Mouse (Mus musculus): Measurements from ENCODE around the gene Gm9376. TPM values are rescaled to one million over a fixed set of nuclear protein-coding genes. Genes with fewer than 3 reads are reported as not detected.

Gene Gm9376
- polyA plus RNA-seq, 2 experiments = not detected

GRCm38 (mm10) chr14:118282917-118283316 is 16.2 kb downstream of the Gm9376 start:
- H3K27me3 ChIP-seq (ENCODE audit: control insufficient read depth, insufficient read depth, low read length) = no peaks in the 10 kb centered on the region
- WGBS (ENCODE audit: insufficient replicate concordance) = 64% methylated on average over 14 of the region's 14 CpGs
- H3K4me3 ChIP-seq (ENCODE audit: insufficient read depth in 1 of 2, low read depth in 2 of 2, low read length in 2 of 2) = no peak overlapping the region
- DNase-seq (ENCODE audit: low read depth in 3 of 3, low spot score in 3 of 3) (no peak), ATAC-seq (ENCODE audit: insufficient read depth) (no peak)
- H3K9me3 ChIP-seq (ENCODE audit: control insufficient read depth, low read length) = no peaks in the 10 kb centered on the region
- no peak overlapping the region for H3K27ac ChIP-seq
- 0 out of 4 replicates have a peak, but pooled peaks cover 0 to 2% of the 10 kb centered on the region in 2 experiments for H3K4me1 ChIP-seq (replicated peaks; ENCODE audit: control insufficient read depth in 2 of 2, insufficient read depth in 2 of 2, low read length in 1 of 2)
- no peak for TF ChIP-seq CTCF (IDR thresholded peaks at IDR 0.05; ENCODE audit: low read depth)
- no peak for TF ChIP-seq EP300 (IDR thresholded peaks at IDR 0.05; ENCODE audit: low read depth)
- no peak overlapping the region for H3K9ac ChIP-seq (replicated peaks)
- H3K4me2 ChIP-seq (ENCODE audit: low read depth) = no peak overlapping the region
- no peaks in the 10 kb centered on the region for H3K36me3 ChIP-seq (replicated peaks; ENCODE audit: control insufficient read depth, insufficient read depth, low read depth)

- 61% methylated on average over 2 of the region's 2 CpGs for WGBS (ENCODE audit: insufficient replicate concordance)
- no peaks in the 10 kb centered on the region for H3K4me1 ChIP-seq (replicated peaks; ENCODE audit: control insufficient read depth in 2 of 2, insufficient read depth in 2 of 2, low read length in 1 of 2)
- no peak overlapping the region for H3K4me2 ChIP-seq (ENCODE audit: low read depth)
- H3K36me3 ChIP-seq (replicated peaks; ENCODE audit: control insufficient read depth, insufficient read depth, low read depth) = no peaks in the 10 kb centered on the region
- DNase-seq (ENCODE audit: low read depth in 3 of 3, low spot score in 3 of 3) = no peak
- H3K9me3 ChIP-seq (ENCODE audit: control insufficient read depth, low read length) = no peaks in the 10 kb centered on the region
- no peak overlapping the region for H3K27ac ChIP-seq
- ATAC-seq (ENCODE audit: insufficient read depth) = no peak
- H3K27me3 ChIP-seq (ENCODE audit: control insufficient read depth, insufficient read depth, low read length) = no peaks in the 10 kb centered on the region
- no peak overlapping the region for H3K9ac ChIP-seq (replicated peaks)
- TF ChIP-seq EP300 (IDR thresholded peaks at IDR 0.05; ENCODE audit: low read depth) (no peak), CTCF (IDR thresholded peaks at IDR 0.05; ENCODE audit: low read depth) (no peak)
- H3K4me3 ChIP-seq (ENCODE audit: insufficient read depth in 1 of 2, low read depth in 2 of 2, low read length in 2 of 2) = no peak overlapping the region
These were observed 19.3 kb downstream of the Gm9376 start for GRCm38 (mm10) chr14:118286096-118286495.

- DNase-seq (ENCODE audit: low read depth in 3 of 3, low spot score in 3 of 3) (no peak), ATAC-seq (ENCODE audit: insufficient read depth) (no peak)
- H3K4me2 ChIP-seq (ENCODE audit: low read depth) = no peak overlapping the region
- 65% methylated on average over 8 of the region's 8 CpGs for WGBS (ENCODE audit: insufficient replicate concordance)
- H3K27me3 ChIP-seq (ENCODE audit: control insufficient read depth, insufficient read depth, low read length) = no peaks in the 10 kb centered on the region
- H3K9me3 ChIP-seq (ENCODE audit: control insufficient read depth, low read length) = no peaks in the 10 kb centered on the region
- TF ChIP-seq EP300 (IDR thresholded peaks at IDR 0.05; ENCODE audit: low read depth) (no peak), CTCF (IDR thresholded peaks at IDR 0.05; ENCODE audit: low read depth) (no peak)
- no peaks in the 10 kb centered on the region for H3K36me3 ChIP-seq (replicated peaks; ENCODE audit: control insufficient read depth, insufficient read depth, low read depth)
- no peak overlapping the region for H3K4me3 ChIP-seq (ENCODE audit: insufficient read depth in 1 of 2, low read depth in 2 of 2, low read length in 2 of 2)
- no peak overlapping the region for H3K27ac ChIP-seq
- H3K4me1 ChIP-seq (replicated peaks; ENCODE audit: control insufficient read depth in 2 of 2, insufficient read depth in 2 of 2, low read length in 1 of 2) = no peaks in the 10 kb centered on the region
- no peak overlapping the region for H3K9ac ChIP-seq (replicated peaks)
These were observed 22.4 kb downstream of the Gm9376 start for GRCm38 (mm10) chr14:118289133-118289532.

GRCm38 (mm10) chr14:118290009-118290408 is 23.2 kb downstream of the Gm9376 start:
- DNase-seq (ENCODE audit: low read depth in 3 of 3, low spot score in 3 of 3) (no peak), ATAC-seq (ENCODE audit: insufficient read depth) (no peak)
- WGBS (ENCODE audit: insufficient replicate concordance) = 57% methylated on average over 6 of the region's 6 CpGs
- Histone ChIP-seq H3K4me3 (ENCODE audit: insufficient read depth in 1 of 2, low read depth in 2 of 2, low read length in 2 of 2) (no peak overlapping the region), H3K4me2 (ENCODE audit: low read depth) (no peak overlapping the region), H3K4me1 (replicated peaks; ENCODE audit: control insufficient read depth in 2 of 2, insufficient read depth in 2 of 2, low read length in 1 of 2) (no peaks in the 10 kb centered on the region), H3K27ac (no peak overlapping the region), H3K9ac (replicated peaks) (no peak overlapping the region), H3K27me3 (ENCODE audit: control insufficient read depth, insufficient read depth, low read length) (no peaks in the 10 kb centered on the region), H3K36me3 (replicated peaks; ENCODE audit: control insufficient read depth, insufficient read depth, low read depth) (no peaks in the 10 kb centered on the region), H3K9me3 (ENCODE audit: control insufficient read depth, low read length) (no peaks in the 10 kb centered on the region)
- TF ChIP-seq CTCF (IDR thresholded peaks at IDR 0.05; ENCODE audit: low read depth) (no peak), EP300 (IDR thresholded peaks at IDR 0.05; ENCODE audit: low read depth) (no peak)

GRCm38 (mm10) chr14:118302606-118303005 is 35.8 kb downstream of the Gm9376 start:
- no peak overlapping the region for H3K4me3 ChIP-seq (ENCODE audit: insufficient read depth in 1 of 2, low read depth in 2 of 2, low read length in 2 of 2)
- WGBS (ENCODE audit: insufficient replicate concordance) = 62% methylated on average over 14 of the region's 14 CpGs
- H3K9me3 ChIP-seq (ENCODE audit: control insufficient read depth, low read length) = no peaks in the 10 kb centered on the region
- no peak overlapping the region for H3K27ac ChIP-seq
- no peaks in the 10 kb centered on the region for H3K27me3 ChIP-seq (ENCODE audit: control insufficient read depth, insufficient read depth, low read length)
- TF ChIP-seq EP300 (IDR thresholded peaks at IDR 0.05; ENCODE audit: low read depth) (no peak), CTCF (IDR thresholded peaks at IDR 0.05; ENCODE audit: low read depth) (no peak)
- H3K9ac ChIP-seq (replicated peaks) = no peak overlapping the region
- H3K4me2 ChIP-seq (ENCODE audit: low read depth) = no peak overlapping the region
- H3K4me1 ChIP-seq (replicated peaks; ENCODE audit: control insufficient read depth in 2 of 2, insufficient read depth in 2 of 2, low read length in 1 of 2) = no peaks in the 10 kb centered on the region
- no peak for ATAC-seq (ENCODE audit: insufficient read depth)
- H3K36me3 ChIP-seq (replicated peaks; ENCODE audit: control insufficient read depth, insufficient read depth, low read depth) = no peaks in the 10 kb centered on the region
- DNase-seq (ENCODE audit: low read depth in 3 of 3, low spot score in 3 of 3) = no peak

Measured in liver, embryonic 14.5 days (tissue).